Mouse (Mus musculus): ENCODE results near the gene Pdzd8.

The Pdzd8 gene

GRCm38 (mm10) chr19:59276354-59276753 lies 69.2 kb downstream of the Pdzd8 start:
- no peak for DNase-seq (ENCODE audit: low spot score in 2 of 2)

GRCm38 (mm10) chr19:59273190-59273589 lies 72.4 kb downstream of the Pdzd8 start:
- DNase-seq (ENCODE audit: low spot score in 2 of 2): peak in 1 of 2 experiments; percentile 17

- DNase-seq (ENCODE audit: low spot score in 2 of 2): no peak
These were observed 78.1 kb downstream of the Pdzd8 start for GRCm38 (mm10) chr19:59267417-59267963.

GRCm38 (mm10) chr19:59265907-59266306 lies 79.7 kb downstream of the Pdzd8 start:
- no peak for DNase-seq (ENCODE audit: low spot score in 2 of 2)

GRCm38 (mm10) chr19:59264838-59265532 lies 80.6 kb downstream of the Pdzd8 start:
- DNase-seq (ENCODE audit: low spot score in 2 of 2): no peak

- no peak for DNase-seq (ENCODE audit: low spot score in 2 of 2)
These were observed 82.4 kb downstream of the Pdzd8 start for GRCm38 (mm10) chr19:59263171-59263570.

- DNase-seq (ENCODE audit: low spot score in 2 of 2): no peak
These were observed 84.0 kb downstream of the Pdzd8 start for GRCm38 (mm10) chr19:59261604-59262003.

- DNase-seq (ENCODE audit: low spot score in 2 of 2): no peak
These were observed 84.7 kb downstream of the Pdzd8 start, which contains the start of gene Slc18a2 for GRCm38 (mm10) chr19:59260718-59261442. Slc18a2 (plus strand) TSS chr19:59260896.

- no peak for DNase-seq (ENCODE audit: low spot score in 2 of 2)
These were observed 85.9 kb downstream of the Pdzd8 start for GRCm38 (mm10) chr19:59259633-59260032.

- no peak for DNase-seq (ENCODE audit: low spot score in 2 of 2)
These were observed 92.9 kb downstream of the Pdzd8 start for GRCm38 (mm10) chr19:59252651-59253050.

GRCm38 (mm10) chr19:59248553-59249286 lies 96.9 kb downstream of the Pdzd8 start:
- DNase-seq (ENCODE audit: low spot score in 2 of 2): no peak

GRCm38 (mm10) chr19:59248144-59248543 lies 97.4 kb downstream of the Pdzd8 start:
- no peak for DNase-seq (ENCODE audit: low spot score in 2 of 2)

Measured in frontal cortex, postnatal 36 days (tissue).